ENCODE assay signal across 11 mouse cellular contexts in genomic region chr10:94122595-94122994, GRCm38 (mm10). TPM values are rescaled to one million over a fixed set of nuclear protein-coding genes. Genes with fewer than 3 reads are reported as not detected.
DNase-seq lines count a peak whose midpoint lies in the region; ATAC-seq and TF ChIP-seq lines count a peak whose summit lies in the region.
"Had no signal": no experiment of that assay in that cellular context is flagged by ENCODE, and none has a peak within 500 bp of the region (broad histone marks: within the 10 kb centered on the region; RNA-seq: fewer than 3 reads in every experiment).

No protein-coding gene starts in this region.

- no peak overlapping the region for H3K4me2 ChIP-seq in forebrain, embryonic 11.5 days (ENCODE audit: low read depth, low read length, severe bottlenecking)
- H3K4me2 ChIP-seq: heart, embryonic 15.5 days had no signal

- no peak overlapping the region for H3K4me3 ChIP-seq in gastrocnemius, adult 2 months
- H3K4me3 ChIP-seq in forebrain, embryonic 11.5 days (ENCODE audit: low read depth, low read length): no peak overlapping the region
- H3K4me3 ChIP-seq: heart, embryonic 15.5 days; midbrain, embryonic 10.5 days had no signal

- no peak overlapping the region for H3K9ac ChIP-seq in forebrain, embryonic 11.5 days (ENCODE audit: low read length)
- H3K9ac ChIP-seq: heart, embryonic 15.5 days had no signal

- no peaks in the 10 kb centered on the region for H3K27me3 ChIP-seq in forebrain, embryonic 11.5 days (ENCODE audit: control insufficient read depth, insufficient read depth, low read length)
- H3K27me3 ChIP-seq: heart, embryonic 15.5 days had no signal

- no peaks in the 10 kb centered on the region for H3K36me3 ChIP-seq in forebrain, embryonic 11.5 days (ENCODE audit: control insufficient read depth, insufficient read depth, low read length)

- peak; percentile 90 for ATAC-seq in erythroid progenitor cell, adult 5-6 weeks (replicated peaks; ENCODE audit: low FRiP score, poor library complexity, severe bottlenecking)
- ATAC-seq in megakaryocyte, adult 5-6 weeks (ENCODE audit: poor library complexity, severe bottlenecking): peak; percentile 82
- no peak for ATAC-seq in forebrain, embryonic 11.5 days (replicated peaks; ENCODE audit: low FRiP score)

- 96% methylated on average over 7 of the region's 7 CpGs for WGBS in forebrain, embryonic 11.5 days

- no peaks in the 10 kb centered on the region for H3K9me3 ChIP-seq in forebrain, embryonic 11.5 days (ENCODE audit: control insufficient read depth, low read length)
- H3K9me3 ChIP-seq: heart, embryonic 15.5 days; midbrain, embryonic 10.5 days had no signal

- intact Hi-C loops in gastrocnemius, adult 2 months (cut with DNase I): no loop called here
- intact Hi-C loops in gastrocnemius, postnatal 36 days (cut with DNase I): no loop called here

- no peak overlapping the region for H3K27ac ChIP-seq in gastrocnemius, adult 2 months
- H3K27ac ChIP-seq in forebrain, embryonic 11.5 days (ENCODE audit: low read depth, low read length): no peak overlapping the region
- H3K27ac ChIP-seq: heart, embryonic 15.5 days; midbrain, embryonic 10.5 days had no signal

- peak; percentile 37 for DNase-seq in gastrocnemius, adult 2 months
- DNase-seq in gastrocnemius, postnatal 36 days: no peak
- peak; percentile 19 for DNase-seq in 416B (ENCODE audit: low read depth)
- no peak for DNase-seq in adrenal gland, adult 8-10 months
- DNase-seq in forebrain, embryonic 11.5 days (ENCODE audit: low spot score): no peak
- no peak for DNase-seq in testis, postnatal 14 days (ENCODE audit: low spot score)
- DNase-seq: lung, adult 2 months had no signal

- no peaks in the 10 kb centered on the region for H3K4me1 ChIP-seq in forebrain, embryonic 11.5 days (replicated peaks; ENCODE audit: control insufficient read depth, insufficient read depth, low read length)
- H3K4me1 ChIP-seq: heart, embryonic 15.5 days; midbrain, embryonic 10.5 days had no signal

- TF ChIP-seq CTCF in gastrocnemius, adult 2 months (IDR thresholded peaks at IDR 0.05): no peak

RNA-seq across cellular contexts. Expression of gene Nr2c1, which starts 25.2 kb away (rescaled TPM):
- total RNA-seq in gastrocnemius, adult 2 months (2021): 1 to 10 TPM; 5.5 to 7.0 TPM
- 1 to 10 TPM; 5.5 to 7.4 TPM for total RNA-seq in gastrocnemius, postnatal 36 days (2021)
- total RNA-seq in erythroid progenitor cell, adult 5-6 weeks (2015; ENCODE audit: low replicate concordance): 0.84 and 2.2 TPM in 2 replicates
- 0.64 and 1.4 TPM in 2 replicates for total RNA-seq in erythroid progenitor cell, adult 5-6 weeks (2017; ENCODE audit: low replicate concordance)
- total RNA-seq in megakaryocyte, adult 5-6 weeks (2015): 9.8 and 10.6 TPM in 2 replicates
- 3.5 and 3.9 TPM in 2 replicates for total RNA-seq in megakaryocyte, adult 5-6 weeks (2017)
- 10 to 100 TPM; 12.7 to 17.0 (median 14.6) TPM for total RNA-seq in adrenal gland, adult 8-10 months (2022)
- polyA plus RNA-seq in forebrain, embryonic 11.5 days (2014; fragmentation: Nextera tagmentation; extraction: Ambion mirVana): 10.9 and 11.4 TPM in 2 replicates

Comparison
In these comparisons a context has a peak if more than half of its experiments do, and no peak if none do; other contexts are left out.
1. DNase-seq: peak in gastrocnemius, adult 2 months (single experiment) and 416B (single experiment); none in gastrocnemius, postnatal 36 days (0 of 2), adrenal gland, adult 8-10 months (single experiment), forebrain, embryonic 11.5 days (single experiment) and testis, postnatal 14 days (single experiment).